Mouse (Mus musculus) kidney, postnatal 25 days (tissue): ENCODE measurements around the gene Calm4.
A peak's percentile ranks its signal among the peaks of the same experiment; 100 is the strongest.
"Not testable (repeated sequence)": the region's sequence is repeated elsewhere in the genome, so short reads cannot be mapped to it uniquely, and the experiment has no call there.

Source experiments
- DNase-seq, 2 experiments: peaks; one replicate each; pipeline ENCODE4 v3.0.0; 2021; ENCODE audit warnings: mixed read lengths in 2 of 2

Calm4 gene

DNA sequence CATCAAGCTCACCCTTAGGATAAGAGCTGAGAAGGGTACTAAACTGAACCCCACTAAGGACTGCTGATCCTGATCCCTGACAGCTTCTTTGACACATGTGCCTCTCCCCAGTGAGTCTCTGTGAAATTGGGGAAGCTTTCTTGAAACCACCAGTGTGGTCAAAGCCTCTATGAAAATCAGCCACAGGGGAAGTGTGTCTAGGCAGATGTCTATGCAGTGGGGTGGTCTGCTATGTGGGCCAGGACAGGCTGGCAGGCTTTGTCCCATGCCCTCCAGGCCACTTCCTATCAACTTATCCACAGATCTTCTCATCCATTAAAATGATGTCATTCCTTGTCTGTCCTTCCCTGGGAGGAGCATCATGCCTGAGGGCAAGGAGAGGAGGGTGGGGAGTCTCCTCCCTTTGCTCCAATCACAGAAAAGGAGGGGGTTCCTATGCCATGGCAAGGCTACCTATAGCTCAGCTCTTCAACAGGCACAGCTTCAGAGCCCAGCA lies at the start of gene Calm4:
Gene Calm4, plus strand, starts transcription at position 446 of the 496 bp plus-strand sequence.
- not testable (repeated sequence) for DNase-seq

DNA sequence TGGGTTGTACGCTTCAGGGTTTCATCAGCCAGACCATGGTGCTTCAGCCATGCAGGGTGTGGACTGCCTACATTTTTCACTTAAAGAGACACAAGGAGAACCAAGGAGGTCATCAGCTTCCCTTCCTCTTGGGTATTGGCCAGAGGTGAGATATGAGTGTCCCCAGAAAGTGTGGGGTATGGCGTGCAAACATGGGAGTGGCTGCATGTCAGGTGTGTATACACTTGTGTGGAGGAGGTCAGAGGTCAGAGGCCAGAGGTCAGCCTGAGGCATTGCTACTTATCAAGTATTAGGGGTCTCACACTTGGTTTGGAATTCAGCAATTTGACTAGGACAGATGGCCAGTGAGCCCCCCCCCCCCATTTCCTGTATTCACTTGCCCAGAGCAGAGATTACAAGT lies 49.0 kb upstream of the Calm4 start:
- peak in 1 of 2 experiments; percentile 47 for DNase-seq

DNA sequence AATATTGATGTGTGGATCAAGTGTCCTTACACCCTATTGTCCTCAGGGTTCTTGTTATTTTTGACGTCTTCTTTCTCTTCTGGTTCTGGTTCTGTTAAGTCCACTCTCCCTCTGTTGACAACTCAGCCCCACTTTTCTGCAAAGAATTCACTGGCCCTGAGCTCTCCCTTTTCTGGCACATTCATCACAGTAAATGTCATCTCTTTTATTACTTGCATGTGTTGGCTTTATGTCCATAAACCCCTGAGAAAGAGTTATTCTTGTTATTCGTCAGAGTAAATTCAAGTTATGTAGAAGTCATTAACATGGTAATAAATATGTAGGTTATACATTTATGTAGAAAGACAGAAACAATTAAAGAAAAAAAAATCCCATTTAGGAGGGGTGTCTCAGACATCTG lies 48.0 kb upstream of the Calm4 start:
- DNase-seq, result no peak

DNA sequence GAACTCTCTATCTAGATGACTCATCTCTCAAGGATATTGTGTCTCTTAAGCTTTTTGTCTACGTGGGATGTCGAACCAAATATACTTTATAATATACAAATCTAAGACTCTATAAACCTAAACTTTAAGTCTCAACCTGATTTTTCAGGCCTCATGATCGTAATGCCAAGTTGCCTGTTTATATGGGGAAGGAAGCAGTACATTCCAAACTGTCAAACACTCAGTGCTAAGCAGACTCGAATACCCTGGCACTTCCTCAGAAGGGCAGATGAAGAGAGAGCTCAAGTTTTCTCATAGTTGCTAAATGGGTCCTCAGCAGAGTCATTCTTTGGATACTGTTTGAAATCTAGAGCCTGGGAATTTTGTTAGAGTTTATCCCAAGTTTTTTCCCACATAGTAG lies 40.9 kb upstream of the Calm4 start:
- no peak for DNase-seq

DNA sequence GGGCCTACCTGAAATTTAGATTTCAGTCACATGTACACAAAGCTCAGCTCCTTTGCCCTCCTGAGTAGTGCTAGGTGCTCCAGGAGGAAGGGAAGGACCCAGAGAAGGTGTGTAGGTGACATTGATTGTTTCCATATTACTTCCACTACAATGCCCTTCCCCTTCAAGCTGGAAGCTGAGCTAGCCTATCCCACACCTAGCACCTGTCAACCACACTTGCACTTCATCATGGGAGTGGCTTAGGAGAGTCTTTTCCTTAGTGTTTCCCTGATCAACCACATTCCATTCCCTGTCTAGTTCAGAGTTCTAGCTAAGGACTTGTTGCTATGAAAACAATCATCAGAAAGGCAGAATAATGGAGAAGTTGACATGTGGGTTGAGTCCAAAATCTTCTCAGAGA lies 38.8 kb upstream of the Calm4 start:
- DNase-seq, result no peak

DNA sequence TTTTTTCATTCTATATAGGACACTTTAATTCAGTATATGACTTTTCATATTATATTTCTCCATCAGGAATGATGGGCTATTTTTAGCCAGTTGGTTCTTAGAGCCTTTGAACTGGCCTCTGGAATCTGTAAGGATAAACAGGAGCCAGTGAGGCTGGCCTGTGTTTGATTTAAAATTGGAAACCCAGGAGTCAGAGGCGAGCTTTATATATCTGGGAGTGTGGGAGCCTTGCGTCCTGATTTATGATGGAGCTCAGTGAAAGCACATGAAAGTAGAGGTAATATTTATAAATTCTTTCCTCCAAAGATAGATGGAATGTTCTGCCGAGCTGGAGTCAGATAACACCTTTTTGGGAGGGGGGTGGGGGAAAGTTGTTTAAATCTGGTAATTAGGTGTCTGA lies 38.2 kb upstream of the Calm4 start:
- no peak for DNase-seq

DNA sequence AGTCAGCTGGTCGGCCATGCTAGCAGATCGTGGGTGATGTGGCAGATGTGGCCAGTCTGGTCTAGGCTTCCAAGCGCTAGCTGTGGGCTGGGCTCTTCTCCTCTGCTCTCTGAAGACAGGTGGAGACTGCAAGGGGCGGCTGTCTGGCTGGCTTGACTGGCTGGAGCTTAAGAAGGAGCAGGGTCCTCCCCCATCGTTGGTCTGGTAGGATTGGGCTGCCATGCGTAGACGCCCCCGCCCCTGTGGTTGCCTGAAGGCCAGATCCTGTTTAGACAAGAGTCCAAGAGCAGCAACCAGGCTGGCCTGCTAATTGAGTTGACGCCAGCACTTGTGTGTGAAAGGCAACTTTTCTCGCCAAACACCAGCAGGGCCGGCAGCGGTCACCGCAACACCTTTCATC lies 33.4 kb upstream of the Calm4 start, which contains the start of gene Calml3:
Gene Calml3, minus strand, starts transcription at position 131 of the 400 bp plus-strand sequence.
- peak; percentile 36 to 74 for DNase-seq

DNA sequence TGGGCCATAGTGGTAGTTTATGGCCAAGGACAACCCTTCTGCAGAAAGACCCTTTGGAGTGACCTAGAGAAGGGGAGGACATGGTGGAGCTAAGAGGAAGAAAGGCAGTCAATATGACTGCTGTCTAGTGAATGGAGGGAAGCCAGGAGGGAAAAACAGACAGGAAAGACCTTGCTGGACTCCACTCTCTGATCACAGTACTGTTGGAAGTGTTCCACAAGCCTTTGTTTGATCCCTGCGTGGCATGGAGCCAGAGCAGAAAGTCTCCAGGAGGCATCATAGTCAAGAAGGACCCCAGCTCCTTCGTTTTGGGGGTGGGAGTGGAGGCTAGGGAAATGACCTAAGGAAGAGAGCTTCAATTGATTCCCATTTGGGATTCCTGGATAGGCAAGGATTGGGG lies 32.4 kb upstream of the Calm4 start:
- peak in 1 of 2 experiments; percentile 23 for DNase-seq

DNA sequence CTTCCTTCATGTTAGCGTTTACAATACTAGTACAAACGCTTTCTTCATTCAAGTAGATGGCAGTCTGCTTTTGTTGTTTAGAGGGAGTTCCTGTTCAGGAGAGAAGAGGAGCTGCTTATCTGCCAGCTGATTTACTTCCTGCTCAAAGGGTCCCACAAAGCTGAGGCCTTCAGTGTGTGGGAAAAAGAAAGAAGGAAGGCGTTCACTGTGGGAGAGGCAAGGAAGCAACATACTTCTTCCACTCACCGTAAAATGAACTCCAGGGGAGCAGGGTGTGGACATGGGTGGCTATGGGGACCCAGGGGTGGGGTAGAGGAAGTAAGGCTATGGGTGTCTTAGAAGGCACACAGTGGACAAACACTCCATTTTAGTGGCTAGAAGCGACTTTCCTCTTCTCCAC lies 31.9 kb upstream of the Calm4 start:
- no peak for DNase-seq

DNA sequence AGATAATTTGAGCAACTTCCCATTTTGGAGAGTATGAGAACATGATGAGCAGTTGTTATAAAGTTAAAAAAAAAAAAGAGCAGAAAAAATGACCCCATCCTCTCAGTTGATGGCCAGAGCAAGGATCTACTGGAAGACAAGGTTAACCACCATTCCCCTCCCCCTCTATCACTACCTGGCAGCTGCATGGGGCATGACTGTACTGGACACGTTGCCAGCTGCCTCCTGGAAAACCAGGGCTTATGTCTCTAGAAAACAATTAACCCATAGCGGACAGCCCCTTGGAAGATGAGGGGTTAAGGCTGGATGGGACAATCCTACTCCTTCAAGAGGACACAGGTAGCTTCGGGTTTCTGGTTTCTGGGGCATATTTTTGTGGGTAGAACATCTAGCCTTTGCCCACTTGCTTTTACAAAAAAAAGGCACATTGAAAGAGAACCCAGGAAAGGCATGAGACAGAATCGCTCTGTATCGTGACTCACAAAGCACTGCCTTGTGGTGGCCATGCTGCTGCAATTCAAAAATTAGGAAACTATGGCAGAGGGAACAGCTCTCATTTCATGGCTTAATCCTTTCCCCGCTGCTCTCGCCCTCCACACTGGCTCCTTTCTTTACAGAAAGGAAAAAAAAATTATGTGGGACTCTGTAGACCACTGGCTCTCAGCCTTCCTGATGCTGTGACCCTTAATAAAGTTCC lies 30.3 kb upstream of the Calm4 start:
- peak in 1 of 2 experiments; percentile 26 for DNase-seq

DNA sequence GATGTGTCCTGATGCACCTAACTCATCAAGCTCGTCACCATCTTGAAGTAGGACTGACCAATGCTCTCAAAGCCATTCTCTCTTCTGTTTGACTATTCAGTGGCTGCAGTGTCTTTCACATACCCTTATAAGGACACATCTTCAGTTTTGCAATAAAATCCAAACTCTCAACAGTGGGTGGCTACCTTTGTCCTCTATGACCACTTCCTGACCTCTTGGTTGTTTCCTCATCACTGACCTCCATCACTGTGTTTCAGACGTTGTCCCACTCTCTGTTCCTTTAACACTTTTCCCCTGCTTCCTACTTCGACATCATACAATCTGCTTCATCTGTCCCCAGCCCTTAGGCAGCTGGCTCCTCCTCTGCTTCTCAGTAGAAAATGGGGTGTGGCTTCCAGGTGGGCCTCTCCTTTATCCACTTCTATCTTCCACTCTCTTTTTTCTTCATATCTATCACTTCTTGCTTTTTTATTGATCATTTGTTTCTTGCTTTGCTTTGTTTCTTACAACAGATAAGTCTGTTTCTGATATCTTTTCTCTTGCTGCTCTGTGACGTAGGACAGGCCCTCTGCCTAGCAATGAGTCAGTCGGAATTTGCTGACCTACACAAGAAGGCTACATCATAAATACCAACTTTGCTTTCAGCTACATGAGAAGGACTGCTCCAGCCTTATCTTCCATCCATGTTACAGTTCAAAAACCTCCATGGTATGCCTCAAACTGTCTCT lies 19.4 kb upstream of the Calm4 start:
- no peak for DNase-seq

DNA sequence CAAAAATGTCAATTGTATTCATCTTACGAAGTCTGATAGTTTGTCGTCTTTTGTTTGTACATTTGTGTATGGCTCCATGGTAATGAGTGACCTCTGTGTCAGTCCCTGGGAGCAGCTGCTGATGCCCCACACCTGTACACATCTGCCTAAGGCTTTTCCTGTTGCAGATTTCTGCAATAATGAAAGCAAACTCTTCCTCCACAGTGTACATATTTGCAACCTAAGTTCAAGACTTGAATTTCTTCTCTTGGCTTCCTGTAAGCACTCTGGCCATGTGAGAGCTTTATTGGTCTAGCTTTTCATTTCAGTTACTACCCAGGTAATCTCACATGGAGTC lies 18.8 kb upstream of the Calm4 start:
- no peak for DNase-seq

DNA sequence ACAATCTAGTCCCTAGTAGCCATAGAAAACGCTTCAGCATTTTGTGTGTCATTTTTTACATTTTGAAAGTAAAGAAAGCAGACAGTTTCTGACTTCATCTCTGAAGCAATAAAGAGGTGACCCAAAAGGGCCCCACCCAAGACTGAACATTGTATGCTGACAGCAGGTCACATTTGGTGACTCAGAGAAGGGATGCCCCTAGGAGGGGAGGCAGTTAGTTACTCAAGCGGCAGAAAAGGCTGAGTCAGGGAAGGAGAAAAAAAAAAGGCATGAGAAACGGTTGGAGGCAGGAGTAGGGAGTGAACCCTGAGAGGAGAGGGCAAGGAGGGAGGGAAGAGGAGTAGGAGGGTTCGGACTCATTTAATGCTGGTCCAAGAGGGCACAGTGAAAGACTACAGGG lies 15.5 kb upstream of the Calm4 start:
- DNase-seq, result no peak

DNA sequence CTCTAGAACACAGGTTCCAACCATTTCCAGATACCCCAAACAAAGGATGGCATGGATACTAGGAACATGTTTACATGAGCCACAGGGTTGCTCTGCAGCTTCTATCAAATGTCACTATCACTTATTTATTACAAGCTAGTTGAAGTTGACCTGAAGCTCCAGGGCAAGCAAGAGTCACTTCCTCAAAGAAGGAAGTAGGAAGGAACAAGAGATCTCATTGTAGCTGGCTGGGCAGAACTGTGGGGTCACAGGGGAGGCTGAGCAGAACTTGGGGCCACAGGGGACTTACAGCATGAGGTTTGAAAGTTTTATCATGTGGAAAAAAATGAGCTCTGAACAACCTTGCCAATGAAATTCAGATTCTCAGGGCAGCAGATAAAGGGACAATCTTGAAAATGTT lies 11.8 kb upstream of the Calm4 start:
- no peak for DNase-seq

DNA sequence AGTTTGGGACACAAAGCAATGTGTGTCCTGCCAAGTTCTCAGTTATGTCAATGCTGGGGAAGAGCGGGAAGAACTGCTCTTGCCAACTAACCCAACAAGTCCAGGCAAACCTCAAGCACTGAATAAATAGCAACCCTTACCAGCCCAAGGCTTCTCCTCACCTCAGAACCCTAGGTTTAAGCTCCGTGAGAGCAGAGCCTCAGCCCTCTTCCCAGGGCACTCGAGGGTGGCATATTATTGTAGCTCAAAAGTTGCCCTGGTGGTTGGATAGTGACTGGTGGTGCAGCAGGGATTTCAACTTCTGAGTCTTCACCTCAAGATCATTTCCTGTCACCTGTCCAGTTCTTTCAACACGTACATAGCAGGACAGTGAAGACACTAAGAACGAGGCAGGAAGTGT lies 6.0 kb upstream of the Calm4 start:
- no peak for DNase-seq

DNA sequence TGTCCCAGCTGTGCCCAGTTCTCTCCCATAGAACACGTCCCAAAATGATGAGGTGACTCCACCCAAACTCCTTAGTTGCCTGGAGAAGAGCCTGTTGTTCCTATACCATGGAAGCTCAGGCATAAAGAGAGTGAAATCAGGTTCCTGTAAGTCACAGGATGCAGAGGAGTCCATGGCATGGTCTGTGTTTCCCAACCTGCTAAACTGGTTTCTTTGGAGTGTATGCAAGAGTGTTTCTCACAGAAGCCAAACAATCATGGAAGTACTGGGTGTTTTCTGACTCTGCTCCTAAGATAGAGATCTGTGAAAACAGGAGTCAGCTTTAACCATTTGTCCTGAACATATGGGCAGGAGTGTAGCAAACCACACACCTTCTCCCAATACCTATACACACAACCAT lies 5.6 kb upstream of the Calm4 start:
- no peak for DNase-seq

DNA sequence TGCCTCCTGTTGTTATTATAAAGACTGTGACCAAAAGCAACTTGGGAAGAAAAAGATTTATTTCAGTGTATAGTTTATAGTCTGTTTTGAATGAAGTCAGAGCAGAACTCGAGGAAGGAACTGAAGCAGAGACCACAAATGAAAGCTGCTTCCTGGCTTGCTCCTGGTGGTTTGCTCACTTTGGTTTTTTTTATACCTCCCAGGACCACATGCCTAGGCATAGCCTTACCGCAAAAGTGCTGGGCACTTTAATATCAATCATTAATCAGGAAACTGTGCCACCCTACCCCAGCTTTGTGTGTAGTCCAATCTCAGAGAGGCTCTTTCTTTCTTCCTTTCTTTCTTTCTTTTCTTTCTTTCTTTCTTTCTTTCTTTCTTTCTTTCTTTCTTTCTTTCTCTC lies 5.1 kb upstream of the Calm4 start:
- no peak for DNase-seq

DNA sequence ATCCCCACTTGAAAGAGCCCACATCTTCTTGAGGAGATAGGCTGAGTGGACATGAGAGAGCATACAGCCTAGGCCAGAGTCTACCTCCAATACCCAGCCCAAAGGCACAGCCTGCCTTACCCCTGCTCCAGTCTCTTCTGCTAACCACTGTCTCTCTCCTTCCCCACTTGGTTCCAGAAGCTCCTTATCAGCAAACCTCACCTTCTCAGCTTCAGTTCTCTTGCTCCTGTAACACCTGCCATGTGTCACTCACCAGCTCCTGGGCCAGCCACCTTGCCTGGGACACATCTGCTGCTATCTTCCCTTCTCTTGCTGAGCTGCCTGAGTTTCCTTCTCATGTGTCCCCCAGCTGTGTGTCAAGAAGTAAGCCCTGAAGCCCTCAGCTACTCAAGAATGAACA lies 3.9 kb upstream of the Calm4 start:
- DNase-seq, result not testable (repeated sequence)

DNA sequence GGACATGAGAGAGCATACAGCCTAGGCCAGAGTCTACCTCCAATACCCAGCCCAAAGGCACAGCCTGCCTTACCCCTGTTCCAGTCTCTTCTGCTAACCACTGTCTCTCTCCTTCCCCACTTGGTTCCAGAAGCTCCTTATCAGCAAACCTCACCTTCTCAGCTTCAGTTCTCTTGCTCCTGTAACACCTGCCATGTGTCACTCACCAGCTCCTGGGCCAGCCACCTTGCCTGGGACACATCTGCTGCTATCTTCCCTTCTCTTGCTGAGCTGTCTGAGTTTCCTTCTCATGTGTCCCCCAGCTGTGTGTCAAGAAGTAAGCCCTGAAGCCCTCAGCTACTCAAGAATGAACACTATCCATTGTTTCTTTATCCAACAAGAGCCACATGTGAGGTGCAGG lies 3.1 kb downstream of the Calm4 start:
- DNase-seq, result not testable (repeated sequence)

DNA sequence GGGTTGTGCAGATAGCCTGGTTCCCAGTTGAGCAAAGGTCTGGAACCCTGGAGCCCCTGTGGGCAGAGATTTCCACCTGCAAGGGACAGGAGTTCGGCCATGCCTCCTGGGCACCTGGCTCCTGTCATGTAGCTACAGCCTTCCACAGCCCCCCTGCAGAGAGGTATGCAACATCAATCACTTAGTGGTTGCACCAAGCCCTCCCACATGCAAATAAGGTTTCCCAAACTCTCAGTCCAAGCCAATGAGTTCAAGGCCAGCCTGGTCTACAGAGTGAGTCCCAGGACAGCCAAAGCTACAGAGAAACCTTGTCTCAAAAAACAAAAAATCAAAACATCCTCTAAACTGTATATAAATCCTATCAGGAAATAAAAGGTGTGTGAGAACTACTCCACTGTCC lies 12.8 kb downstream of the Calm4 start:
- DNase-seq, result no peak

DNA sequence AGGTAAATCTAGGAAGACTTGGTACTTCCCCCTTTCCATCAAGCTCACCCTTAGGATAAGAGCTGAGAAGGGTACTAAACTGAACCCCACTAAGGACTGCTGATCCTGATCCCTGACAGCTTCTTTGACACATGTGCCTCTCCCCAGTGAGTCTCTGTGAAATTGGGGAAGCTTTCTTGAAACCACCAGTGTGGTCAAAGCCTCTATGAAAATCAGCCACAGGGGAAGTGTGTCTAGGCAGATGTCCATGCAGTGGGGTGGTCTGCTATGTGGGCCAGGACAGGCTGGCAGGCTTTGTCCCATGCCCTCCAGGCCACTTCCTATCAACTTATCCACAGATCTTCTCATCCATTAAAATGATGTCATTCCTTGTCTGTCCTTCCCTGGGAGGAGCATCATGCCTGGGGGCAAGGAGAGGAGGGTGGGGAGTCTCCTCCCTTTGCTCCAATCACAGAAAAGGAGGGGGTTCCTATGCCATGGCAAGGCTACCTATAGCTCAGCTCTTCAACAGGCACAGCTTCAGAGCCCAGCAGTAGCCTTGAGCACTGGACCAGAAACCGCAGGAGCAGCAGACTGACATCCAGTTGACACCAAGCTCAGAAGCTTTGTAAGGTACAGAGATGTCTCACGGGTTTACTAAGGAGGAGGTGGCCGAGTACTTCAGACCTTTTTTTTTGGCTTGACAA lies 16.2 kb downstream of the Calm4 start, which contains the start of gene Calm5:
Gene Calm5, plus strand, starts transcription at position 526 of the 686 bp plus-strand sequence.
- not testable (repeated sequence) for DNase-seq

DNA sequence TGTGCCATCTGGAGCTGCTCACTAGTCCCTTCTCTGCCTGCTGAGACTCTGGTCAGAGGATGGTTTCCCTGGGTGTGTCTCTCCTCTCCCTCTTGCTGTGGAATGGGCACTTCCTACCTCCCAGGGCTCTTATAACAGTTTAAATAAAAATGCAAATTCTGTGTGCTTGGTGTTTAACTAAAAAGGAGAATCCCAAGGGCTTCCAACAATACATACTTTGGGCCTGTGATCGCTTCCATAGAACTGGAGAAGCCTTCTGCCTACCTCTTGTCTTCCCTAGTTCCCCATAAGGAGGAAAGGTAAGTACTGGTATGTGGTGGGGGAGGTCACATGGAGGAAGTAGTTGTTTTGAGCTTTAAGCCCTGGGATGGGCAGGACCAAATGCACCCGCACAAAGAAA lies 17.3 kb downstream of the Calm4 start:
- DNase-seq, result no peak

DNA sequence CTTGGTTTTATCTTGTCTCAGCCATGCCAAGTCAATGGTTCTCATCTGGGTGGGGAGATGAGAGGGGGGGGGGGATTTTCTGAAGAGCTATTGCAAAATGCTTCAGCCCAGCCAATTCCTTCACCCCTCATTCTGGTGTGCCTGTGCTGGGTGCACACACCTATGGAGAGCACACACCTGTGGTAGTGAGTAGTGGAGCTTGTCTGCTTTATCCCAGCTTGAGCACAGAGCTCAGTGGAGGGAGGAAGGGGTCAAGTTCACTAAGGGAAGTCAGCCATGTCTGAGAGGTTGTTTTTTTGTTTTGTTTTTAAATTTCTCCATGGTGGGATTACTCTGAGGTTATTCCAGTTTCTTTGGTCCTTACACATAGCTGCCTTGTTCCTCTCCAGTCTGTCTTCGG lies 18.7 kb downstream of the Calm4 start:
- no peak for DNase-seq

DNA sequence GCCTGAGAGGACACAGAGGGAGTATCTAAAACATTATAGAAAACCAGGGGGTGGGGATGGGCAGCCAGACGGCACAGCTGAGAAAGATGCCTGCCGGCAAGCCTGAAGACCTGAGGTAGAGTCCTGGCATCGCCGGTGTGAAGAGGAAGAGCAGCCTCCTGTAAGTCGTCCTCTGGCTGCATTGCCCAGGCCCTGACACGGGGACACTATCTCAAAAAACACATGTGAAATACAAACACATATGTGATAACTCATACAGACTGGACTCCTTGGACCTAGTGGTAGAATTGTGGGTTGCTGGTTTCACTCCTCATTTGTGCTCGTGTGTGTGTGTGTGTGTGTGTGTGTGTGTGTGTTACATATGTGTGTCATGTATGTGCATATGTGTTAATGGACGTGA lies 23.7 kb downstream of the Calm4 start:
- no peak for DNase-seq
